Mouse (Mus musculus) bone marrow macrophage, adult 2 months (primary cell): Measurements from ENCODE around the gene Rin2.

Experiments
- CTCF ChIP-seq: IDR thresholded peaks from 2 replicates; pipeline ENCODE4 v1.5.1; 2012; ENCODE audit warnings: low read depth, mild to moderate bottlenecking, low read length, moderate library complexity
- POLR2A ChIP-seq: IDR thresholded peaks from 2 replicates; pipeline ENCODE4 v1.6.1; 2012; ENCODE audit warnings: mild to moderate bottlenecking, low read depth, low read length, borderline replicate concordance

- TF ChIP-seq CTCF (no peak), POLR2A (no peak)
These were observed 9.9 kb downstream of the Rin2 start for GRCm38 (mm10) chr2:145684891-145685290.
